Mouse (Mus musculus): ENCODE data around the gene B3galt1.

GRCm38 (mm10) chr2:67797561-67797960, 231.9 kb downstream of the B3galt1 start:
- TF ChIP-seq CTCF (IDR thresholded peaks at IDR 0.05; ENCODE audit: low read depth, low read length) (no peak), POLR2A (IDR thresholded peaks at IDR 0.05; ENCODE audit: insufficient read depth, low read length) (no peak)
